Mouse (Mus musculus): Measurements from ENCODE around the gene Hmcn1.
A peak's percentile ranks its signal among the peaks of the same experiment; 100 is the strongest.

Hmcn1 gene

DNA sequence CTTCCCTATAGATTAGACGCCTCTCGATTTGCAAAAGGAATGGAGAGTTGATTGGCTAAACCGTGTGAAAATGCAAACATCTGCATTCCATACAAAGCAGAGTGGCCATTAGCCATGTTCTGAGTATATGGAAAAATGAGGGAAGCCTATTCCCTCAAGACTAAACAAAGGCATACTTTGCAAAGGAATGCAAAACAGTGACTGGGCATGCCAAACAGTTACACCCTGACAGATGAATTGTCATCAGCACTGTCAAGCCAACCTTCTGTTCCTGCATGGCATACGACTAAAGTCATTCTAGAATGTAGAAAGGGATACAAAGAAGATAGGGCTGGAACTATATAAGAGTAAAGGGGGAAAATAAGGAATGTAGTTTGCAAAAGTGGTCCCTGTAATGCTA lies 115.3 kb downstream of the Hmcn1 start:
- DNase-seq (ENCODE audit: low read depth, low spot score): no peak

DNA sequence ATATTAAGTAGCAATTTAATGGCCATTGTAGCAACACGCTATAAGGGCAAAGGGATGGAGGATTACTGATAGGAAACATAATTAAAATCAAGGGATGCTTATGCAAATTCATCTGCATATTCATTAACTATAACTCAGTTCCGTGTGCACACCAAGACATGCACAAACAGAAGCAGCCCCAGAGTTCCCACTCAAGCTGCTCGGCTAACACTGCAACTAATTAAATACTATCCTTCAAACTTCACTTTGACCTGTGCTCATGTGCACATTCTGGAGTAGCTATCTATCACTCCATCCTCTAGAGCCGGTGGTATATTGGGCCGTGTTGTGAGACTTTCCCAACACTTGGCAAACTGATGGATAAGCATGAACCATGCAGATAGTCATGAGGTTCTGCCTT lies 119.2 kb downstream of the Hmcn1 start:
- no peak for DNase-seq (ENCODE audit: low read depth, low spot score)

- no peak for DNase-seq (ENCODE audit: low read depth, low spot score)
These were observed 120.0 kb downstream of the Hmcn1 start for GRCm38 (mm10) chr1:150873231-150873630.

GRCm38 (mm10) chr1:150872105-150872504 lies 121.1 kb downstream of the Hmcn1 start:
- DNase-seq (ENCODE audit: low read depth, low spot score): no peak

DNA sequence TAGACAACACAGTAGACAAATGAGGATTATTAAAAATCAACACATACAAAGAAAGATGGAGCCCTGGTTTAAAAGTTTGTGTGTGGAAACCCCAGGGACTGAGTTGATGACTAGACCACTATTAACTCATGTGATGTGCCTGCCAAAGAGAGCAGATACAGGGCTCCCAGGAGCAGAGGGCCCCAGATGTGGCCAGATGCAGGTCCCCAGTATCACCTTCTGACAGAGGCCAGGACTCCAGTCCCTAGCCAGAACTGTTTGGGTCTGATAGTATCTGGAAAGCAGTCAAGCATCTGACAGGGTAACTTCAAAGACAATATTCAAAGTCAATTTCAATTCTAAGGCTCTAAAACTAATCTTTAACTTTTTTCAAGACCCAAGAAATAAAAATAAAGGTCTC lies 124.0 kb downstream of the Hmcn1 start:
- DNase-seq (ENCODE audit: low read depth, low spot score): no peak

DNA sequence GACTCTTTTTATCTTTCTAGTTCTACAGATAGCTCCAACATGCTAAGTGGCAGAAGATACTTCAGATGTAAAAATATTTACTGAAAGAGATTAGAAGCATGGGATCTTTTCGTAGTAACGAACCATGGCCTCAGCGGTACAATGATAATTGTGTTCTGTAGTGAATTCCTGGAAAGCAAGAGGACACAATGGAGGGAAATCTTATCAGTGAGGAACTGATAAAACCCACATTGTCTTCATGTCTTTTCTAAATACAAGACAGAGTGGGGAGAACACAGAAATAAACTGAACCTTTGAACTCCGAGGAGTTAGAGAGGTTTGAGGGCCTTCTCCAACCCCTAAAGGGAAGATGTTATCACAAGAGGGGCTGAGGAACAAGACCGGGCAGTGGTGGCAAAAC lies 126.6 kb downstream of the Hmcn1 start:
- DNase-seq (ENCODE audit: low read depth, low spot score): no peak

- DNase-seq (ENCODE audit: low read depth, low spot score): no peak
These were observed 135.5 kb downstream of the Hmcn1 start for GRCm38 (mm10) chr1:150857779-150858178.

DNA sequence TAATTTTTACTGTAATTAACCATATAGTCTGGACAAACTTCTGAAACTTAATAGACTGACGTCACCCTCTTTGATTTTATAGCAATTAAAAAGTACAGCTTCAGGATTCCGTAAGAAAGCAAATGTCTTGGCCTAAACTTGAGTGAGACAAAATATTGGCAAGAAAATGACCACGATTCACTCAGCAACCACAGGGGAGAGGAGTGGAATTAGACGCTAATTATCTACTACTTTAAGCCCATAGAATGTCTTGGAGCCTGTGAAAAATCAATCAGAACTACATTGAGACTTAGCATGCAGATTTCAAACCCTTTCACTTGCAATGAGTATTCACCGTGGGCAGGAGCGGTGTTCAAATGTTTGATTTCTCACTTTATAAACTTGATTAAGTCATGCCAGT lies 159.8 kb downstream of the Hmcn1 start:
- DNase-seq (ENCODE audit: low read depth, low spot score): no peak

DNA sequence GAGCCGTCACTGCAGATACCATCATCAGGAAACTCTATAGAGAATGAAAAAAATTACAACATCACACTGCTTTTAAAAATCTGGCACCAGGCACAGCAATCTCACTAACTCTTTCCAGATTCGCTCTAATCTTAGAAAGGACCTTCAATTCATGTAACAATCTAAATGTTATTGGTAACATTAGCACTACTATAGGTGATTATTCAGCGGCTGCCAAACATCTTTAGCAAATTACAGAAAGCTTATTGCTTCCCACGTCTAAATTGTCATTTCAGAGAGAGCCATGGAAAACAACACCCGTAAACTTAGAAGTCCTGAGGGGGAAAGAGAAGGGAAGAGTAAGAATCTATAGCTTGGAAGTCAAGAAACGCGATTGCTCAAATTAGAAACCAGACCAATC lies 163.4 kb downstream of the Hmcn1 start:
- no peak for DNase-seq (ENCODE audit: low read depth, low spot score)

- DNase-seq (ENCODE audit: low read depth, low spot score): no peak
These were observed 166.1 kb downstream of the Hmcn1 start for GRCm38 (mm10) chr1:150827169-150827568.

DNA sequence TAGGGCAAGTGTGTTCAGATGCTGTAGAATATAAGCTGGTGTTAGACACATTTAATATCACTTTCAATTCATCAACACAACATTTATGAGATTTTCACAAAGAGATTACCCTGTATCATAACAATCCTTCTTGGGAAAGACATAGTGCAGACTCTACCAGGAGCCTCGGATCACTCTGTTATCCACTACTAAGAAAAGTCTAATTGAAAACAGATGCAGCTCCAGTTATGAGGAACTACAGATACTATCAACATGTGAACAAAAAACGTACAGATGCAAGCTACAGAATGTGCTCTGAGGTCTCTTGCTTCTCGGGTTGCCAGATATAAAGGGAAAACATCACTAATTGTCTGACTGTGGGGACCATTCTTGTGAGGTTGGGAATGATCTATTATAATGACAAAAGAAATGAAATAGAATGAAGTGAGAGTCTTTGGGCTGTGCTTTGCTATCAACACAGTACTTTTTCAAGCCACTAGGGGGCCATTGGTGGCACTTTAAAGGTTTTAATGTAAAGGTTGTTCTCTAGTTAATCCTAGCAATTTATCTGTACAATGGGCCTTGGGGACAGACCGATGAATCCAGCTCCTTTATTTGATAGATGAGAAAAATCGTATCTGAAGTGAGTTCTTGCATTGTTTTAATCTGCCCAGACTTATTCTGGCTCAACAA lies 168.8 kb downstream of the Hmcn1 start:
- peak; percentile 26 for DNase-seq (ENCODE audit: low read depth, low spot score)

DNA sequence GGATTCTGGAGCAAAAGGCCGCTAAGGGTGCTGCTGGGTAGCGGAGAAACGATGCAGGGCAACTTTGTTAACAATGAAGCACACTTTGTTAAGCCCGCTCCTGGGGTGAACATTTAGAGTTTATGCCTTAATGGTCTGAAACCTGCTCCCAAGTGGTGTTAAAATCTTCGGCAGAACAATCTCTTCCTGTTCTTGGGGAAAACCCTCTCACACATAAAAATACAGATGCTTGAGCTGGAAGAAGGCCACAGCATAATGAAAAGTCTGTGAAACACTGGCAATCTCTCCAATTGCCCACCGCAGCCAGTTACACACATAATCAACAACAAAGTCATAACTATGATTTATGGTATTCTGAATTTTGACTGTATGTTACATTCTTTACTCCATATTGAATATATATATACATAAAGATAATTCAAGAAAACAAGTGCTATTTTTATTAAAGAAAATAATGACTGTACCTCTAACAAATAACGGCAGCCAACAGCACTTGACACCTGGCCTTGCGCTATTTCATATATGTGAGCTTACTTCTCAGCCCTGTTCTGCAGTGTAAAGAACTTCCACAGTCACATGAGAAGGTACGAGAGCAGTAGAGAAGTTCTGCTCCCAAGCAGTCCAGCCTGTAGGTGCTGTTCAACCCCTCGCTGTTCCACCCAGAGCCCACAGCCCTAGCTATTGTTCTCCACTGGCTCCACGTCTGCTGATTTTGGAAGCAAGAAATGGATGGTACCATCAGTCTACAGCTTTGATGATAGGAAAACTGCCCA lies 177.0 kb downstream of the Hmcn1 start:
- no peak for DNase-seq (ENCODE audit: low read depth, low spot score)

GRCm38 (mm10) chr1:150814917-150815316 lies 178.3 kb downstream of the Hmcn1 start:
- no peak for DNase-seq (ENCODE audit: low read depth, low spot score)

DNA sequence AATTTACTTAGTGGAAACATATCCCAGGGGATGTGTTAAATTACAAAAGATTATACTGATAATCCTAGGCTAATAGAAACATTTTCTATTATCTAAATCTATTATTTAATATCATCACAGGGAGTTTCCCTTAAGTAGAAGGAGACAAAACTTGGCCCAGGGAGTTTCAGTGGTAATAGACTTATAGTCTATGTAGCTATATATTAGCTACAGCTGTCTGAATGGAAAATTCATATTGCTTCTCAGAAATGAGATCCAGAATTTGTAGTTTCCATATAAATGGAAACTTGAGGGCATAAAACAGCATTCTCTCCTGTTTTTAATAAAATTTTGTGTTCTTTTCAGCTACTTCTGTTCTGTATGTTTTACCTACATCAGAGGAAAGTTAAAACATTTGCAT lies 179.9 kb downstream of the Hmcn1 start:
- no peak for DNase-seq (ENCODE audit: low read depth, low spot score)

- DNase-seq (ENCODE audit: low read depth, low spot score): no peak
These were observed 186.4 kb downstream of the Hmcn1 start for GRCm38 (mm10) chr1:150806864-150807263.

DNA sequence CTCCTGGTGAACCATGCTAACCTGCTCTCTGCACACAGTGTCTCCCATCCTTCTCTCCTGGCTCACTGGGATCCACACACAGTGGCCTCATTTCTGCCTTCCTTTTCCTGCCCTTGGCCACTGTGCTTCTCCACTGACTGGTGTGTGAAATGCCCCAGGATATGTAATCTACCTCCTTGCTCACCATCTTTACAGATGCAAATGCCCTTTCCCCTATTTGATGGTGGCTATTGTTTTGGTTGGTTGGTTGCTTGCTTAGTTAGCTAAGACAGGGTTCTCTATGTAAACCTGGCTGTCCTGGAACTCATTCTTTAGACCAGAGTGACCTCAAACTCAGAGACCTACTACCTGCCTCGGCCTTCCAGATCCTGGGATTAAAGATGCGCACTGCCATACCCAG lies 187.8 kb downstream of the Hmcn1 start:
- no peak for DNase-seq (ENCODE audit: low read depth, low spot score)

DNA sequence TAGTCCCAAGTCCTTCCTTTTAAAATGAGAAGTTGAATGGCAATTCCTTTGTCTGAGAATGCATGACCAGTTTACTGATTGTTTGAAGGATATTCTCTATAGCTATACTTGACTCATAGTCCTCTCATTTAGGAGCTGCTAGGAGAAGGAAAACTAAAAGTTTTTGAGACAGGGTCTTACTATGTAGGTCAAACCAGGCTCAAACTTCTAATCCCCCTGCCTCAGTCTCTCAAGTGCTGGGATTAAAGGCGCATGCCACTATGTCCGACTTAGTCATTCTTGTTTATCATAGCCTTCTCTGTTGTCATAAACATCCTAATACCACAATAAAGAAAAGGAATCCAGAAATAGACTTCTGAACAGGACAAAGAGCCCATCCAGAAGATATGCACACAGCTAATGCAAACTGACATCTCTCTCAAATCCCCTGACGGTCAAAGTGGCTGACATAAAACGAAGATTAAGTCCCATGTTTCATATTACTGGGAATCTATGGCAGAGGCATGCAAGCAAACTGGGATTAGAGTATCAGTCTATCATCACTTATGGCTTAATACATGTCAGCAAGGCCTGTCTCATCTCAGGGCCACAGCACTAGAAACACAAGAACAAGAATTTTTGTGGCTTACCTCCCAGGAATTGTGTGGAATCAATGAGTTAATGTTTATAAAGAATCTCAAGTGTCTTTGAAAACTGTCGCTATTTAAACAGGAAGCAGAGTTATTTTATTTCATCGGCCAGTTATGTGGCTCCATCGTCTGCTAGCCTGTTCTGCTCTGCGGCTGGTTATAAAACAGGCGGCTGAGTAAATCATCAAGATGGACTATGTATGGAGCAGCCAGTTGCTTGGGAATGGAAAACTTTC lies 188.8 kb downstream of the Hmcn1 start:
- DNase-seq (ENCODE audit: low read depth, low spot score): no peak

DNA sequence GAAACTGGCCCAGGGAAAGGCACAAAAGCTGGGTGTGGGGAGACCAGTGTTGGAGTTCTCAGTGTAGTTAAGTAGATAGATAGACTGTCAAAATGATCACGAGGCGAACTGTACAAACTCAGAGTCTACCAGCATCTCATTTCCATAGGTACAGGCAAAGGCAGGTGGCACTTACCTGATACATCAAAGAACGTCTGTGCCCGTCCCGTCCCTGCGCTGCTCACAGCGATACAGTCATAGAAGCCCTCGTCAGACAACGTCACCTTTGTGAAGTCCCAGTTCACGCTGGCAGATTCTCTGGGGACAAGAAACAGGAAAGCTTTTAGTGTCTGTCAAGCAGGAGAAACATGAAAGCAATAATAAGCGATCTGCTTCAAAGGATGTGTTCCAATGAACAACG lies 190.6 kb downstream of the Hmcn1 start:
- DNase-seq (ENCODE audit: low read depth, low spot score): no peak

DNA sequence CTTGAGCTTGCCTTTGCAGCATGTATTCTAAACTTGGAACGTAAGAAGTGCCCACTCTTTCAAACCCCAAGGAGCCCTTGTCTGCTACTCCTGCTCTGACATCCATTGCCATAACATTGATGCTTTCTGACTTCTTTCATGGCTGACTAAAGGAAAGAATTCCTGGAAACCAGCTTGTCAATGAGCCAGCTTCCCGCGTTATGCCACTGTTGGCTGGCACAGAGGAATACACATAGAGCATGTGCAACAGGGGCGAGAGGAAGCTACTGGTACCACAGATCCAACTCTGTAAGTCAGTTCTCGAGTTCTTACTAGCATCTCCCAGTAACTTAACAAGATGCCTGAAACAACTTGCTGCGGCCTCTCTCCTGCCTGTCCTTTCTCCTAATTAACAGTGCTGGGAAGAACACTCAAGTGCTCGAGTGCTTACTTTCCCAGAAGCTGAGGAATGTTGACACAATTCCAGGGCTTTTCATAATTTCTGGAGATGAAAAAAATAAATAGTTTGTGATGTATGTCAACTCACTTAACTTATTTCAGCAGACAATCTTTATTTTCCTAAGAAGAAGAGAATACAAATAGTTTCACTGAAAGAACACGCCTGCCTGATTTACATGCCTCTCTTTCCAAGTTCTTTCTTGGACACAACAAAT lies 192.5 kb downstream of the Hmcn1 start:
- no peak for DNase-seq (ENCODE audit: low read depth, low spot score)

GRCm38 (mm10) chr1:150798651-150799050 lies 194.6 kb downstream of the Hmcn1 start:
- no peak for DNase-seq (ENCODE audit: low read depth, low spot score)

DNA sequence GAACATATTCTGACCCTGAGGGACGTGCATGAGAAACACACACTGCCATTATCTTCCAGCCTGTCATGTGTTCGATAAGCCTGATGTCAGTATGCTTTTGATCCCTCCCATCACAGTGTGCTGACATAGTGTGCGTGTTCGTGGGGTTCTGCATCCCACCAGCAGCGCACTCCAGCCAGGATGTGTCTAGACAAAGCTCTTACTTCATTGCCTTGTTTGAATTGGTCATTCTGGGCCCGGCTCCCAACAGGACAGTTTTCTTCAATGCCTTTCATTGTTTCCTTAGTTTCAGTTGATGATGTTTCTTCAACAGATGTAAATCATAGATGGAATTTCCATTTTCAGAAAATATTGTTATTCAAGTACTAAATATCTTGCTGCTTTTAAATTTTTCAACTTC lies 206.5 kb downstream of the Hmcn1 start:
- DNase-seq (ENCODE audit: low read depth, low spot score): no peak

All from CD4-positive, CD25-positive, alpha-beta regulatory T cell, adult 2 months (primary cell).